Mouse (Mus musculus) limb, embryonic 13.5 days (tissue): Measurements from ENCODE around the gene Aars2. TPM values are rescaled to one million over a fixed set of nuclear protein-coding genes. Genes with fewer than 3 reads are reported as not detected.

ENCODE experiments used
- ATAC-seq: fragments of 200-750 bp; cut with Nextera tagmentation; 2 replicates; pipeline ENCODE4 v1.8.0; 2017; ENCODE audit warnings: low read depth, moderate number of reproducible peaks, moderate TSS enrichment; ENCODE audit not compliant: low FRiP score
- H3K27ac ChIP-seq: fragments of 300-500 bp; sonication (generic); 2 replicates; pipeline ENCODE4 v1.5.1; 2015; ENCODE audit warnings: inconsistent platforms, mild to moderate bottlenecking, moderate library complexity
- H3K27me3 ChIP-seq: fragments of 300-500 bp; sonication (generic); 2 replicates; pipeline ENCODE4 v1.6.1; 2015; ENCODE audit warnings: mild to moderate bottlenecking, inconsistent platforms
- H3K36me3 ChIP-seq: fragments of 300-500 bp; sonication (generic); 2 replicates; pipeline ENCODE4 v1.6.1; 2015; ENCODE audit warnings: inconsistent platforms, mild to moderate bottlenecking, moderate library complexity
- H3K4me1 ChIP-seq: fragments of 300-500 bp; sonication (generic); 2 replicates; pipeline ENCODE4 v1.6.1; 2015; ENCODE audit warnings: inconsistent platforms
- H3K4me2 ChIP-seq: fragments of 300-500 bp; sonication (generic); replicated peaks from 2 replicates; pipeline ENCODE4 v1.6.1; 2015; ENCODE audit warnings: inconsistent platforms, mild to moderate bottlenecking, moderate library complexity
- H3K4me3 ChIP-seq: fragments of 300-500 bp; sonication (generic); 2 replicates; pipeline ENCODE4 v1.5.1; 2015; ENCODE audit warnings: moderate library complexity, mild to moderate bottlenecking, inconsistent platforms
- H3K9ac ChIP-seq: fragments of 300-500 bp; sonication (generic); 2 replicates; pipeline ENCODE4 v1.6.1; 2015; ENCODE audit warnings: mild to moderate bottlenecking, inconsistent platforms
- H3K9me3 ChIP-seq: fragments of 300-500 bp; sonication (generic); 2 replicates; pipeline ENCODE4 v1.6.1; 2016; ENCODE audit warnings: inconsistent platforms
- WGBS: fragments of 180-500 bp; shearing (Covaris S2); methylation state at CpG from one replicate; pipeline ENCODE4 v1.1.7; 2015; 5-methylcytosine and 5-hydroxymethylcytosine counted together
- polyA plus RNA-seq: library from polyadenylated mRNA; unstranded; fragments of >200 nt; fragmentation: Nextera tagmentation; extraction: Ambion mirVana; gene quantifications from 2 replicates; pipeline ENCODE4 v1.2.1, GENCODE M21; 2015

The Aars2 gene
- polyA plus RNA-seq, 1 experiment from 2014 or later: 22.8 TPM

GRCm38 (mm10) chr17:45565103-45565502 is 58.5 kb downstream of the Aars2 start:
- no peak for ATAC-seq
- Histone ChIP-seq H3K4me1 (peaks cover 38% of the 10 kb centered on the region), H3K36me3 (peaks cover 45% of the 10 kb centered on the region), H3K9ac (peak overlapping the region; percentile 92), H3K27ac (no peak overlapping the region), H3K9me3 (no peaks in the 10 kb centered on the region), H3K4me2 (peak overlapping the region; percentile 80), H3K27me3 (no peaks in the 10 kb centered on the region), H3K4me3 (peak overlapping the region; percentile 86)
- 94% methylated on average over 11 of the region's 11 CpGs for WGBS

DNA sequence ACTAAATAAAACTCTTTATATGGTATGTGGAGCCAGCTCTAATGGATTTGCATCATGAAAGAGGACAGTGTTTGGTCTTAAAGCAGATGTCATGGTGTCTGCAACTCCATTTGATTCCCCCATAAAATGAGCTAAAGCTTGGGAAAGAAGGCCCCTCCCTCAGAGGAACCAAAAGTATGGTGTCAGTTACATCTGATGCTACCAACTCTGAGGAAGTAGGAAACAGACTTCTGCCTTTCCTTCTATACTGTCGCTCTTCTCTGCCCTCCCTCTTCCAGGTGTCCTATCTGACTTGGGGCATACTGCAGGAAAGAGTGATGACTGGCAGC is 59.4 kb downstream of the Aars2 start:
- Histone ChIP-seq H3K9ac (no peak overlapping the region), H3K9me3 (no peaks in the 10 kb centered on the region), H3K4me3 (peak overlapping the region; percentile 0; the same call in 1 of the 2 replicates), H3K4me1 (peaks cover 47% of the 10 kb centered on the region), H3K27ac (no peak overlapping the region), H3K36me3 (peaks cover 54% of the 10 kb centered on the region), H3K27me3 (no peaks in the 10 kb centered on the region), H3K4me2 (no peak overlapping the region)
- 50% methylated on average over 1 of the region's 1 CpGs for WGBS
- no peak for ATAC-seq

GRCm38 (mm10) chr17:45566360-45567161 is 59.9 kb downstream of the Aars2 start:
- no peaks in the 10 kb centered on the region for H3K27me3 ChIP-seq
- 65% methylated on average over 18 of the region's 18 CpGs for WGBS
- peak overlapping the region; percentile 0; the same call in 1 of the 2 replicates for H3K4me3 ChIP-seq
- no peak for ATAC-seq
- peaks cover 60% of the 10 kb centered on the region for H3K36me3 ChIP-seq
- no peaks in the 10 kb centered on the region for H3K9me3 ChIP-seq
- no peak overlapping the region for H3K9ac ChIP-seq
- peaks cover 53% of the 10 kb centered on the region for H3K4me1 ChIP-seq
- H3K4me2 ChIP-seq: no peak overlapping the region
- no peak overlapping the region for H3K27ac ChIP-seq

GRCm38 (mm10) chr17:45567162-45567601 is 60.5 kb downstream of the Aars2 start:
- Histone ChIP-seq H3K36me3 (peaks cover 62% of the 10 kb centered on the region), H3K27ac (no peak overlapping the region), H3K9me3 (no peaks in the 10 kb centered on the region), H3K4me1 (peaks cover 58% of the 10 kb centered on the region), H3K4me3 (no peak overlapping the region), H3K4me2 (no peak overlapping the region), H3K9ac (no peak overlapping the region), H3K27me3 (no peaks in the 10 kb centered on the region)
- no peak for ATAC-seq
- WGBS: 24% methylated on average over 4 of the region's 4 CpGs

DNA sequence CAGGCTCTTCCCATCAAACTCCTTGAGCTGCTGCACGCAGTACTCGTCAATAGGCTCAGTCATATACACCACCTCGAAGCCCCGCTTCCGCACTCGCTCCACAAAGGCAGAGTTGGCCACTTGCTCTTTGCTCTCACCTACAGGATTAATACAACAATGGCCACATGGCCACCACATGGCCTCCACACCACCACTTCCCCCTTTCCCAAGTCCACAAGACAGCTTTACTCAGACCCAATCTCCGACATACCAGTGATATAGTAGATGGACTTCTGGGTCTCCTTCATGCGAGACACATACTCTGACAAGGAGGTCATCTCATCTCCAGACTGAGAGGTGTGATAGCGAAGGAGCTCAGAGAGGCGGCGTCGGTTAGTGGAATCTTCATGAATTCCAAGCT is 62.3 kb downstream of the Aars2 start:
- 87% methylated on average over 12 of the region's 12 CpGs for WGBS
- no peak for ATAC-seq
- no peak overlapping the region for H3K4me2 ChIP-seq
- no peaks in the 10 kb centered on the region for H3K27me3 ChIP-seq
- no peak overlapping the region for H3K4me3 ChIP-seq
- H3K9ac ChIP-seq: no peak overlapping the region; the same call in 1 of the 2 replicates
- H3K4me1 ChIP-seq: peaks cover 58% of the 10 kb centered on the region
- H3K36me3 ChIP-seq: peaks cover 62% of the 10 kb centered on the region
- no peak overlapping the region for H3K27ac ChIP-seq
- H3K9me3 ChIP-seq: no peaks in the 10 kb centered on the region

- no peak overlapping the region for H3K4me2 ChIP-seq
- H3K27ac ChIP-seq: no peak overlapping the region
- no peak overlapping the region for H3K9ac ChIP-seq
- H3K36me3 ChIP-seq: peaks cover 62% of the 10 kb centered on the region
- ATAC-seq: no peak
- no peaks in the 10 kb centered on the region for H3K9me3 ChIP-seq
- no peak overlapping the region for H3K4me3 ChIP-seq
- no peaks in the 10 kb centered on the region for H3K27me3 ChIP-seq
- peaks cover 59% of the 10 kb centered on the region for H3K4me1 ChIP-seq
- whole genome bisulfite sequencing: 83% methylated on average over 4 of the region's 4 CpGs
Observed at GRCm38 (mm10) chr17:45569999-45570398, 63.4 kb downstream of the Aars2 start.

Other genes with a start within 250 kb of the Aars2 start
- 78.8 and 82.5 TPM in 2 replicates for gene Cdc5l, start 73.1 kb upstream of the Aars2 start, polyA plus RNA-seq
- gene Spats1, start 31.4 kb upstream of the Aars2 start, polyA plus RNA-seq: 0.70 and 0.98 TPM in 2 replicates
- gene Tcte1, start 16.6 kb downstream of the Aars2 start, polyA plus RNA-seq: 0.80 and 1.0 TPM in 2 replicates
- gene Tmem151b, start 42.8 kb downstream of the Aars2 start, polyA plus RNA-seq: 10.0 and 10.5 TPM in 2 replicates
- gene Nfkbie, start 48.9 kb downstream of the Aars2 start, polyA plus RNA-seq: 6.2 and 6.3 TPM in 2 replicates
- gene Slc35b2, start 57.0 kb downstream of the Aars2 start, polyA plus RNA-seq: 114 and 127 TPM in 2 replicates
- 1,635 and 1,682 TPM in 2 replicates for gene Hsp90ab1, start 66.4 kb downstream of the Aars2 start, polyA plus RNA-seq
- gene Slc29a1, start 92.8 kb downstream of the Aars2 start, polyA plus RNA-seq: 74.0 and 83.4 TPM in 2 replicates
- gene Mymx, start 95.3 kb downstream of the Aars2 start, polyA plus RNA-seq: 26.5 and 26.7 TPM in 2 replicates
- gene Capn11, start 152.5 kb downstream of the Aars2 start, polyA plus RNA-seq: 0.26 and 0.42 TPM in 2 replicates
- gene Mrpl14, start 179.5 kb downstream of the Aars2 start, polyA plus RNA-seq: 136 and 140 TPM in 2 replicates
- gene Tmem63b, start 180.1 kb downstream of the Aars2 start, polyA plus RNA-seq: 33.1 and 36.7 TPM in 2 replicates
- not detected in 2 replicates for gene 1600014C23Rik, start 227.0 kb downstream of the Aars2 start, polyA plus RNA-seq